Mouse (Mus musculus) left cerebral cortex, adult 9 months (tissue): ENCODE results near the gene Bco1.
A peak's percentile ranks its signal among the peaks of the same experiment; 100 is the strongest.

Source experiments
- DNase-seq, 2 experiments: peaks; one replicate each; pipeline ENCODE4 v3.0.0; 2022; ENCODE audit warnings: low spot score in 2 of 2

Bco1 gene

GRCm38 (mm10) chr8:117137357-117137756 lies 41.7 kb downstream of the Bco1 start:
- DNase-seq, result no peak

- DNase-seq, result no peak
These were observed 52.9 kb downstream of the Bco1 start for GRCm38 (mm10) chr8:117148520-117148919.

GRCm38 (mm10) chr8:117156149-117156548 lies 60.5 kb downstream of the Bco1 start:
- no peak for DNase-seq

GRCm38 (mm10) chr8:117156866-117157768 lies 61.5 kb downstream of the Bco1 start:
- DNase-seq, result no peak

- DNase-seq, result peak; percentile 90 to 97
These were observed 62.1 kb downstream of the Bco1 start for GRCm38 (mm10) chr8:117157769-117158091.

- DNase-seq, result peak in 1 of 2 experiments; percentile 19
These were observed 62.6 kb downstream of the Bco1 start, which contains the start of gene Gan for GRCm38 (mm10) chr8:117158135-117158761. Gan (plus strand) TSS chr8:117158135.

GRCm38 (mm10) chr8:117159031-117159430 lies 63.4 kb downstream of the Bco1 start:
- no peak for DNase-seq

- no peak for DNase-seq
These were observed 69.3 kb downstream of the Bco1 start for GRCm38 (mm10) chr8:117164912-117165311.

GRCm38 (mm10) chr8:117165542-117165941 lies 69.9 kb downstream of the Bco1 start:
- no peak for DNase-seq

GRCm38 (mm10) chr8:117166515-117166914 lies 70.9 kb downstream of the Bco1 start:
- no peak for DNase-seq

GRCm38 (mm10) chr8:117167243-117167883 lies 71.7 kb downstream of the Bco1 start:
- DNase-seq, result no peak

- no peak for DNase-seq
These were observed 72.7 kb downstream of the Bco1 start for GRCm38 (mm10) chr8:117168378-117168777.

- DNase-seq, result no peak
These were observed 76.2 kb downstream of the Bco1 start for GRCm38 (mm10) chr8:117171826-117172225.

GRCm38 (mm10) chr8:117172904-117173303 lies 77.2 kb downstream of the Bco1 start:
- no peak for DNase-seq

- DNase-seq, result no peak
These were observed 78.0 kb downstream of the Bco1 start for GRCm38 (mm10) chr8:117173690-117174089.

GRCm38 (mm10) chr8:117174536-117174935 lies 78.9 kb downstream of the Bco1 start:
- no peak for DNase-seq

GRCm38 (mm10) chr8:117176308-117176707 lies 80.7 kb downstream of the Bco1 start:
- DNase-seq, result no peak

- DNase-seq, result no peak
These were observed 81.6 kb downstream of the Bco1 start for GRCm38 (mm10) chr8:117177236-117177635.

- DNase-seq, result no peak
These were observed 82.4 kb downstream of the Bco1 start for GRCm38 (mm10) chr8:117178039-117178438.

- no peak for DNase-seq
These were observed 83.0 kb downstream of the Bco1 start for GRCm38 (mm10) chr8:117178676-117179075.

GRCm38 (mm10) chr8:117182746-117183145 lies 87.1 kb downstream of the Bco1 start:
- DNase-seq, result no peak
